Mouse (Mus musculus) layer of hippocampus, postnatal 10 days (tissue): ENCODE data around the gene Srebf2. TPM values are rescaled to one million over a fixed set of nuclear protein-coding genes. Genes with fewer than 3 reads are reported as not detected.
A peak's percentile ranks its signal among the peaks of the same experiment; 100 is the strongest.

ENCODE experiments used
- DNase-seq, 2 experiments: peaks; one replicate each; pipeline ENCODE4 v3.0.0; 2021; ENCODE audit warnings: low spot score in 2 of 2
- total RNA-seq, 2 experiments: library from RNA; stranded (reverse); gene quantifications; 2 replicates each; pipeline ENCODE4 v1.2.3; 2021

Srebf2 gene
- total RNA-seq, 2 experiments from 2014 or later = 191 to 198 TPM

DNA sequence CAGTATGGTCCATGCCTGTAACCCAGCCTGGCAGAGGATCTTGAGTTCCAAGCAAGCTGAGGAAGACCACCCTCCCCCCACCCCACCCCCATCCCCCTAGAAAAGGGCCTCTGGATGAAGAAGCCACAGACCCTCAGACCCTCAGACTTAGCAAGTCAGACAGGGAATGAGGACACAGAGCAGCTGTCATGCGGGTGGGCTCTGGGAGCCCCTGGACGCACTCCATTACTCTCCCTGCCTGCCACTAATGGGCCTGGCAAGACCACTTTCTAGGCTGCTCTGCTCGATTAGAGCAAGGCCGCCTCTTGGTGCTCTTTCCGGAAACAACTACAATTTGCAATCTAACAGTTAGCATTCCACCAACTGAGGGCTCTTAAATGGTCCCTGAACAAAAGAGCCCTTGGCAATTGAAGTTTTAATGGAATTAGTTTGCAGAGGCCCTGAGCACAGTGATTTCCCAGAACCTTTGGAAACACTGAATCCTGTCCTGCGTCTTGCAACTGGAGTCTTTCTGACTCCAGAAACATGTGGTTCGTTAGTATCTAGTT is 30.8 kb downstream of the Srebf2 start:
- DNase-seq = no peak

DNA sequence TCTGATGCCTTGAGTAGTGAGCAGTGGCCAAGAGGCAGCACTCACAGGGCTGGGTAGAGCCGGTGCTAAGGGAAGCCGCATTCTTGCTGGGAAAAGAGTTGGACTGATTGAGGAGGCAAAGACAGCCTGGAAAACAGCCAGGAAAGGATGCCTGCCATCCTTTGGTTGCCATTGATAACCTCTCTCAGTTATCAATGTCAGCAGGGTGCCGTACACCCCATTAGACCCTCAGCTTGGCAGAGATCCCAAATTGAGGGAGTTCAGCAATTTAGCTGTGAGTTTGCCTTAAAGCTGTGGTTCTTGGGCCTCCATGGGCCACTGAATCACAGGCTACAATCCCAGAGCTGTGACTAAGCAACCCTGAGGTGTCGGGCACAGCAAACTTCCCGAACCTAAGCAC is 34.1 kb downstream of the Srebf2 start:
- DNase-seq = no peak

DNA sequence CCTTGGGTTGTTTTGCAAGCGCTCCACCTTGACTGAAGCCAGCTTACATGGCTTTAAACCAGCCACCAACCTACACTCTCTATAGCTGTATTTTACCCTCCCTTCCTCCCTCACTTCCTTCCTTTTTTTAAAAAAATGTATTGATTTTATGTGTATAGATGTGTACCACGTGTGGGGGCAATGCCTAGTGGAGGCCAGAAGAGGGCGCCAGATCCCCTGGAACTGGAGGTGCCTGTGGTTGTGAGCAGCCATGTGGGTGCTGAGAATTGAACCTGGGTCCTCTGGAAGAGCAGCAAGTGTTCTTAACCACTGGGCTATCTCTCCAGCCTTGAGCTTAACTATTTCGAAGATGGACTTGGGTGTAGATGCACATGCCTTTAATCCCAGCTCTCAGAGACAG is 35.3 kb downstream of the Srebf2 start:
- DNase-seq = no peak

DNA sequence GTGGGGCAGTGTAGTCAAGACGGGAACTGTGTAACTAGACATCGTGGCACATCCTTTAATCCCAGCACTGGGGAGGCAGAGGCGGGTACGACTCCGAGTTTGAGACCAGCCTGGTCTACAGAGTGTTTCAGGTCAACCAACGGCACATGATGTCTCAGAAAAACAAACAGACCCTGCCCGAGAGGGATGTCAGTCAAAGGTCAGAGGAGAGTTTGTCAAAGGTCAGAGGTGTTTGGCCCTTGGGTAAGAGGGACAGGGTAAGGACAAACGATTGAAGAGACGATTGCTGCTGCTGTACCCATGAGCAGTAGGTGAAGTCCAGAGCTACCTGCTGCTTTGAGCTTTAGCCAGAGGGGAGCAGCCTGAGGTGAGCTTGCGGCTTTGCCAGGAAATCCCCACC is 36.6 kb downstream of the Srebf2 start:
- DNase-seq = no peak

DNA sequence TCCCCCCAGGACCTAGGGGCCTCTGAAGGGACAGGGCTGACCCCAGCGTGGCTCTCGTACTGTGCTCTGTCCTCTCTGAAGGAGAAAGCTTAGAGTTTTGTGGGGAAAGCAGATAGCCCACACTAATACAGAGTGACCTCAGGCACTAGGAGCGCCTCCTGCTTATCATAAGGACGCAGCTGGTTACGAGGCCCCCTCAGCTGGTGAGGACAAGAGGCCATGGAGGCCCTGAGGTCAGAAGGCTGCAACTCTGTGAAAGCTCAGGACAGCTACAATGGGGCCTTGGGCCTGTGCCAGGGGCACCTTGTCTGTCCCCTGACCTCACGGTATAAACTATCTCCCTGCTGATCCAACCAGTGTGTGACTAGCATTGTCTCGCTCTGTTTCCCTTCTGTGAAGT is 37.2 kb downstream of the Srebf2 start:
- no peak for DNase-seq

DNA sequence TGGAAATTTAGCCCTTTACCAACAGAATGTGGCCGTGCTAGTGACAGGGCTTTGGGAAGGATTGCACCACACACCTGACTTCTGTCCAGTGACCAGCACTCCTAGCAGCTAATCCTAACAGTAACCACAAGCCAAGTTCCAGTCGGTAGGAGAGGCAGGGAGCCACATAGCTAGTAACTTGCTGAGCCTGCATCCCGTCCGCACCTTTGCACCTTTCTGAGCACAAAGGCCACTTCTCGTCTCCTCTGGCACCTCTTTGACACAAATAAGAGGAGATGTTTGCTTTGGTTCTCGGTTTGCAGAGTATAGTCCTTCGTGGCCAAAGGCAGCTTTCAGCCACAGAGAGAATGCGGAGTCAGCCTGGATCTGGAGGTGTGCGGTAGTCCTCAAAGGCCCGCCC is 37.7 kb downstream of the Srebf2 start:
- no peak for DNase-seq

DNA sequence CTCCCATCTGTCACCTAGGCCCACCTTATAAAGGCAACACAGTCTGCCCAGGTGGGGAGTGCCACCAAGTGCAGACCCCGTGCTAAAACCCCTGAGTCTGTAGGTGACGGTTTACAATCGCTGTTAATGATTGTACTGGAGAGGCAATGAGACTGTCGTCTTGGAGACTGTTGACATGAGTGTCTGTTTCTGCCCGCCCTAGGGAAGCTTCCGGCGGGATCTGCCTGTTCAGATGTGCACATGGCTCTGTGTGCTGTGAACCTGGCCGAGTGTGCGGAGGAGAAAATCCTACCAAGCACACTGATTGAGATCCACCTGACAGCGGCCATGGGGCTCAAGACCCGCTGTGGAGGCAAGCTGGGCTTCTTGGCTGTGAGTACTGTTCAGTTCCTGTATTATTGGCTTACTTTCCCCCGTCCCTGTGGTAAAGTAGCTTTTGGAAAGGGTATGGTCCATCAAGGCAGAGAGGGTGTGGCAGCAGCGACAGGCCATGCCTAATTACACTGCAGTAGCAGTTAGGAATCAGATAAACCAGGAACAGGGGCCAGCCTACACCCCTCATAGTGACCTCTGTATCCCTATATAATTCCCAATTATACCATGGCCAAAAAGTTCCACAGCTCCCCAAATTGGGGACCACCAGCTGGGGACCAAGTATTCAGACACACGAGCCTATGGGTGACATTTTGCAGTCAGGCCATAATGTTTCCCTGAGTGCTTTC is 38.2 kb downstream of the Srebf2 start:
- DNase-seq = no peak

DNA sequence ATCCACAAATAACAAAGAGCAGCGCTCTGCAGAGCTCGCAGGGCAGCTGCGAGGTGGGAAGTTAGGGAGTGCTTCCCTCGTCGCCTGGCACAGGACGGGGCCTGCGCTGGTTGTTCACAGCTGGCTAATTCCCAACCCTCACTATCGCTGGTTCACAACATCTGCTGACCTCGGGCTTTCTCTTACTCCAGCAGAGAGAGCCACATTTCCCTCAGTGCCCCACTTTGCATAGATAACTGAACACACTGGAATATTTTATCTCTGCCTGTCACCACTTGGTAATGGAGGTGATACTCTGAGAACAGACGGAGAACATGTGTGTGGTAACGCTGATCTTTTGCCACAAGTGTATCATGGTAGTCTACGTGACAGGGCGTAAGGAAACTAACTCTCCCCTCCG is 39.1 kb downstream of the Srebf2 start:
- DNase-seq = no peak

DNA sequence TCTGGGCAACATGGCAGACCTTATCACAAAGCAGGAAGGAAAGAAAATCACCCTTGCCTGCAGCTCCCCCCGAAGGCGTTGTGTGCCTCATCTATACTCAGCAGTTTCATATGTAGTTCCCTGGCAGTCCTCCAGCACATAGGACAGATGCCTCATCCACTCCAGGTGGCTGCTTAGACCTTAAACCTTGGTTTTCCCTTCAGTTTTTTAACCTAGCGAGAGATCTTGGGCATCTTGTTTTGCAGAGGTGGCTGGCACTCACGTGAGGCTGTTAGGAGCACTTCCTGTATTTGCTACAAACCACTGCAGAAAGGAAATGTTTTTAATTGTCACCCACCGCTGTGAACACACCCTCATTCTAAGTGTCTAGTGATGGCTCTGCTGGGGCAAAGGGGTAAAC is 40.0 kb downstream of the Srebf2 start:
- DNase-seq = no peak

DNA sequence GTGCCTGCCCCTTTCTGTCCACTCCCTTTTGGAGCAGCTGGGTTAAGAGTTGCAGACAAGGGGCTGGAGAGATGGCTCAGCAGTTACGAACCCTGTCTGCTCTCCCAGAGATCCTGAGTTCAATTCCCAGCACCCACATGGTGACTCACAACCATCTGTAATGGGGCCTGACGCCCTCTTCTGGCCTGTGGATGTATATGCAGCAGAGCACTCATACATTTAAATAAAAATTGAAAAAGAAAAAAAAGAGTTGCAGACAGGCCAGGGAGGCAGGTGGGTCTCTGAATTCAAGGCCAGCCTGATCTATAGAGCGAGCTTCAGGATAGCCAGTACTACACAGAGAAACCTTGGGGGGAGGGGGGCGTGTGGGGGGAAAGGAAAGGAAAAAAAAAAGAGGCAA is 40.4 kb downstream of the Srebf2 start:
- DNase-seq = no peak

DNA sequence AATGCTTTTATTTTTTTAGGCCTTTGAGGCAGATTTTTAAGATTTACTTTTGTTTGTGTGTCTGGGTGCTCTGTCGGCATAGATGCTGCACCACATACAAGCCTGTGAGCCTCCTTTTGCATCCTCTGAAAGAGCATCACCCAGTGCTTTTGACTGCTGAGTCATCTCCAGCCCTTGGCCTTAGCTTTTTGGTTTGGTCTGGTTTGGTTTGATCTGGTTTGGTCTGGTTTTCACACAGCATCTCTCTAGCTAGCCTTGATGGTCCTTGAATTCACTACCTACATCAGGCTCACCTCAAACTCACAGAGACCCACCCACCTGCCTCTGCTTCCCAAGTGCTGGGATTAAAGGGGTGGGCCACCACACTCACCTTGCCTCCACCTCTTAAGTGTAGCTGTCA is 40.9 kb downstream of the Srebf2 start:
- no peak for DNase-seq

DNA sequence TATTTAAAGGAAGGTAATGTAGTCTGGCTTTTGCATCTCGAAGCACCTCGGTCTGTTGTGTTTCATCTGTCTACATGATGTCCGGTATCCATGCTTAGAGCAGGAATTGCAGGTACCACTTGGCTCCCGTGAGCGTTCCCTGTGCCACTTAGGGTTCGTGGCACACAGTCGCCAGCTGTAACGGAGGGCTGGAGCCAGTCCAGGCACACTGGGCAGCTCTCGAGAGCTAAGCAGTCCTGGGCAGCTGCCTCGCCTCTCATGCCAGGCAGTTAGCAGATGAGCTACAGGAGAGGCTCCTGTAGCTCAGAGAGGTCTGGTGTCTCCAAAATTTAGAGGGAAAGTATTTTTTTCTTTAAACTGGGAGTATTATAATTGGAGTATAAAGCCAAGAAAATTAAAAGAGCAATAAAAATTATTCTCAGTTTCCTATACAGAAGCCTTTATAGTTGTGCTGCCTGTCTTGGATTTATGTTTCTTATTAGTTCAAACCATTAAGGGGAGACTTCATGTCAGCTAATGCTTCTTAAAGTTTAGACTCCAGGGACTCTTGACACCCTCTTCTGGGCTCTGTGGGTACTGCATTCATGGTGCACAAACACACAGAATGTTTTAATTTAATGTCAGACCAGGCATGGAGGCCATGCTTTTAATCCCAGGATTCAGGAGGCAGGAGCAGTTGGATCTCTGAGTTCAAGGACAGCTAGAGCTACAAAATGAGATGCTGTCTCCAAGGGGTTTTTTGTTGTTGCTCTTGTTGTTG is 41.7 kb downstream of the Srebf2 start:
- DNase-seq = peak; percentile 56 to 59

DNA sequence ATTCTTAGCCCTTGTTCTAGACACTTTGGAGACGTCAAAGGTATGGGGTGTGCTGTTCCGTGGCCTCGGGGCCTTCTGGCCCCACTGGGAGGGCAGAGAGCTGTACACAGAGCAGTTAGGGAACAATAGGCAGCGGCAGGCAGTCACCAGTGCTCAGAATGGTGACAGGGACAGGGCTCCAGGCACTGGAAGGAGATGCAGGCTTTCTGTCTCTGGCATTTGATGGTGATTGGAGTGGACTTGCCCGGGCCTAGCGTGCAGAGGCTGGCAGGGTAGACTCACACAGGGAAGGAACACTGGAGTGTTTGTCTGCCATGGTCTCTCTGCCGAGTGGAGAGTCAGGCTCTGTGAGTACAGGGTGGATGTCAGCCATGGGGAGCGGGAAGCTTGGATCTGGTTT is 45.6 kb downstream of the Srebf2 start:
- no peak for DNase-seq

DNA sequence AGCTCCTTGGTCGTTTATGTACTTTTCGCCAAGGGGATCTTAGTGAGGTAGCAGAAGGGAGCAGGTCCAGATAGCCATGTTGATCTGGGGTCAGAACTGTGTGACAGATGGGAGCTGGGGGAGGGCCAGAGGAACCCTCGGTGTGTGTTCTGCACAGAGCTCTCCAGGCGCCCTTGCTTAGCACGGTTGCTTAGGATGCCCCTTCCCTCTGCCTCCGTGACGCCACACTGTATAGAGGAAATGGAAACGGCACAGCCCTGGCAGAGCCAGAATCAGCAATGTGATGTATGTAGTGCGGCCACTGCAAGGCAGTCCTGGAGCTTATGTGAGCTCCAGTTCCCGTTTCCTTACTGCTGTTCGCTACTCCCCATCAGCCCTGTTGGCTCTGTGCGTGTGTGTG is 49.3 kb downstream of the Srebf2 start:
- no peak for DNase-seq

DNA sequence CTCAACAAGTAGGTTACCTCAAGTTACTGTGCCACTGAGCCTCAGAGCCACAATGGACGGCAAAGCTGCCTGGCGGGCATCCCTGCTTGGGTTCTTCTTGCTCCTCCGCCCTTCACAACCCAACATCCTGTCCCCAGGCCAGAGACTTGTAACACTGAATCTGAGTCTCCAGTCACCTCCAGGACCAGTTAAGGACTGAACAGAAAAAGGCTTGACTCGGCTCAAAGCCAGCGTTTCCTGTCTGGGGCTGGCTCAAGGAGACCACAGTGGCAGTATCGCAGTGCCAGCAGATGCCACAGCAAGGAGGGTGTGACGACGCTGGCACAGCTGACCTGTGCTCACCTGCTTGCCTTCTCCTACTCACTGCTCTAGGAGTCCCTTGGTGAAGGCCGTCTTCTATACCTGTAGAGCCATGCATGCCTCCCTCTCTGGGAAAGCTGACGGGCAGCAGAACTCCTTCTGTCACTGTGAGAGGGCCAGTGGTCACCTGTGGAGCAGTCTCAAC is 50.3 kb downstream of the Srebf2 start:
- no peak for DNase-seq

DNA sequence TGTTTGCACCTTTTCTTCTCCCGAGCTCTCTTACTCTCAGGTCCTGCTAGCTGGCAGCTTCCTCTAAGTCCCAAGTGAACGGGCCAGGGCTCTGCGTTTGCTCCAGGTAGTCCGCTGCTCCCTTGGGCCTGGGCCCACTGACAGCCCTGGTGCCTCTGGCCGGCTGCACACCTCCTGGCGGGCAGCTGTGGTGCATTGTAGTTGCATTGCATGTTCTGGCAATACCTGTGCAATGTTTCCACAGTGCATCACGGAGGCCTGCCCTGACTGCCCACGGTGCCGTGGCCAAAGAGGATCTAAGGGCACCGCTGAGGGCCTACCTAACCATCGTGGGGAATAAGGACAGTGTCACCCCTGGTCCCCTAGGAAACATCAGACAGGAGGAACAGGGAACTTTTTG is 51.0 kb downstream of the Srebf2 start:
- DNase-seq = no peak

DNA sequence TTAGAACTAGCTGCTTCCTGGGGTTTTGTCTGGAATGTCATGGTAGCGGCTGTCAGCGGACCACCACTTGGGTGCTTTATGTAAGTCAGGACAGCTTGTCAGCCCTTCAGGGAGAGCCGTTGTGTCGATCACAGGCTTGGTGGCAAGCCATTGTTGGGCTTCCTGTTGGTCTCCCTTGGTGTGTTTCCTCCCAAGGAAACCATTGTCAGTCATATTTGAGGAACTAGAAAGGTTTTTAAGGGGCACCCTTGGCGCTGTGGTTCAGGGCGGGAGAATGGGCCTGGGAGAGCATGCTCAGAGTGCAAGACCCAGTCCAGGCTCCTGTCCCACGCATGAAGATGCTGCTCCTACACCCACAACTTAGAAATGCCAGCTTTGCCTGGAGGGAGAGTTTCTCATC is 51.4 kb downstream of the Srebf2 start:
- DNase-seq = no peak

DNA sequence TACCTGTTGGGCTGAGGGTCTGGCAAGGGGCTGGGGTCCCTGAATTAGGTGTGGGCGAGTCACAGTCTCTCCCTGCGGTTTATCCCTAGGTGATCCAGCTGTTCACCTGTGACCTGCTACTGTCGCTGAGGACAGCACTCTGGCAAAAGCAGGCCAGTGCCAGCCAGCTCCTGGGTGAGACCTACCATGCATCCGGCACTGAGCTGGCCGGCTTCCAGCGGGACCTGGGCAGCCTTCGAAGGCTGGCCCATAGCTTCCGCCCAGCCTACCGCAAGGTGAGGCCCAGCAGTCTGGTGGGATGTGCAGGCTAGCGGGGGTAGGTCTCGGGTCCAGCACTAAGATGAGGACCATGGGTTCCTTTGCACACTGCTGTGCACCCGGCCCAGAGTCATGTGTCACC is 52.6 kb downstream of the Srebf2 start:
- no peak for DNase-seq

DNA sequence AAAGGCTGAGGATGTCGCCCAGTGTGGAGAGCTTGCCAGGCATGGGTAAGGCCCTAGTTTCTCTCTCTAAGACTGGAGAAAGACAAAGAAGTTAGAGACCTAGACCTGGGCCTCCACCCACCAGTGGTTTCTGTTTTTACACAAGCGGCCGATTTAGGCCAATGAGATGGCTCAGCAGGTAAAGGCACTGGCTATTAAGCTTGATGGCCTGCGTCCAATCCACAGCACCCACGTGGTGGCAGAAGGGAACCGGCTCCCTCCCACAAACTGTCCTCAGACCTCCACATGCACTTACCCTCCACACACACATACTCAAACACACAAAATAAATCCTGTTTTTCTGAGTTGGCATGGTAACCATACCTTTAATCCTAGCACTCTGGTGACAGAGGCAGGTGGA is 55.1 kb downstream of the Srebf2 start:
- no peak for DNase-seq

DNA sequence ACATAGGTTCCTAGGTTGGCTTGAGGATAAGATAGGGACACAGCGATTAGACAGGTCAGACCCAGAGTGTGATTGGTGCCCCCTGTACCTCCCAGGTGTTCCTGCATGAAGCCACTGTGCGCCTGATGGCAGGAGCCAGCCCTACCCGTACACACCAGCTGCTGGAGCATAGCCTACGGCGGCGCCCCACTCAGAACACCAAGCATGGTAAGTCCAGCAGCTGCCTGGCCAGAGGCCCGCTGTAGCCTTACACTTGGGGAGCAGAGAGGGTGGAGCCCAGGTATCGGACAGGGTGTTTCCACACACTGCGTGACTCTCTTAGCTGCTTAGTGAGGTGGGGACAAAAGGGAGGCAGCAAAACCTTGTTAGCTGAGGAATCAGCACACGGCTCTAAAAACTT is 56.1 kb downstream of the Srebf2 start:
- DNase-seq = no peak

DNA sequence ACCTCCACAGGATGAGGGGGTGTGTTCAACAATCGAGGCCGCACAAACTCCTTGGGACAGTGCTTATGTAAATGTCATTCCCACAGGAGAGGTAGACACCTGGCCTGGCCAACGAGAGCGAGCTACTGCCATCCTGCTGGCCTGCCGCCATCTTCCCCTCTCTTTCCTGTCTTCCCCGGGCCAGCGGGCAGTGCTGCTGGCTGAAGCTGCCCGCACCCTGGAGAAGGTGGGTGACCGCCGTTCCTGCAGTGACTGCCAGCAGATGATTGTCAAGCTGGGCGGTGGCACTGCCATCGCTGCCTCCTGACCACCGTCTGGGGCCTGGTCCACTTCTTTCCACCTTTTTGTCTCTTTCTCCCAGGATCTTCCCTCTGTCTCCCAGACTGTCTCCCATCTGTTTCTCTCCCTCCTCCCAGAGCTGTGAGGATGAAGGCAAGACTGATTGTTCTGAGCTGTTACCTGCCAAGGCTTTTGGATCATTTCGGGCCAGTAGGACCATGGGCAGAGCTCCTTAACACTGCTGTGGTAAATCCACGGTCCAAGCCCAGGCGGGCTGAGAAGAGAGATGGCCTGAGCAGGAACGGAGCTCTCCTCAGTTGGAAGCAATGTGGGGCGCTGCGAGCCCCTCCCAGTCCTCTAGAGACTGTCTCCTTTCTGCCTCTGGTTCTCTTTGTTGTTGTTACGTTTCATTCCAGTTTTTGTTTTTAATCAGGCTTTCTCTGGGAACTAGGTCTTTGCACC is 56.8 kb downstream of the Srebf2 start:
- no peak for DNase-seq
